ENCODE assay signal across 8 mouse cellular contexts in the genomic region with DNA sequence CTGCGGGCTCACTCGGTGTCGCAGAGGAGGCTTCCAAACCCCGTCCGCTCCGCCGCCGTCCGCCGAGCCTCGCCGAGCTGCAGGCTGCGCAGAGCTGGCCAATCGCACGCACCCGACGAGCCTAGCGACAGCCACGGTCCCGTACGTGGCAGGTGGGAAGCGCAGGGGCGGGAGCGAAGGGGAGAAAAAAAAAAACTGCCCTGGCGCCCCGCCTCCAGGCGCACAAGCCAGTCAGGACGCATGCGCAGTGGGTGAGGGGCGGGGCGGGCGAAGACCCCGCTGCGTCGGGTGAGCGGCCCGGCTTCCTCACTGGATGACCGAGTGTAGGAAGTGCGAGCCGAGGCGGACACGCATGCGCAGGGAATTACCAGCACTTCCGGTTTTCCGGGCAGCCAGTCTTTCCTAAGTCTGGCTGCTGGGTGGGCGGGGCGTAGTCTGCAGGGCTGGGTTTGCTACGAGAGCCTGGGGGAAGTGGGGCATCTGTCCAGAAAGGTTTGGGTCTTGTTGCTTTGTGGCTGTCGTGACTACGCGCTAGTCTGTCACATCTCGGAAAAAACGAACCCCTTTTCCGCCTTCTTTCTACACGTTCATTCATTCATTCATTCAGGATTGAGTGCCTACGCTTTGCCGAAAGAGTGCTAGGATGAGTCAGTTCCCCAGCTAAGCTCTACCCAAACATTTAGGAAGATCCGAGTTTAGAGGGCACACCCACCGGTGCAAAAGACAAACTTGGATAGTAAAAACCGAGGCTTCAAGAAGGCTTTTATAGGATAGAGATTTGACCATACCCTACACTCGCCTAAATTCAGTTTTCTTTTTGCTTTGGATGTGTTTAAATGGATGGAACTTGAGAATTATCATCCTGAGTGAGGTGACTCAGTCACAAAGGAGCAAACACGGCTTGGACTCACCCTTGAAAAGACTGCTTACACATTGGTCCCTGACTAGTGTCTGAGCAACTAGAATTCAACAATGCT. TPM values are rescaled to one million over a fixed set of nuclear protein-coding genes. Genes with fewer than 3 reads are reported as not detected.
DNase-seq lines count a peak whose midpoint lies in the region; ATAC-seq and TF ChIP-seq lines count a peak whose summit lies in the region.

TSS of gene Tfg (minus strand) at position 227 of the 977 bp plus-strand sequence.

- peak; percentile 98 for ATAC-seq in kidney, embryonic 14.5 days (ENCODE audit: low FRiP score, low TSS enrichment)
- peak; percentile 97 for ATAC-seq in limb, embryonic 15.5 days (ENCODE audit: insufficient number of reproducible peaks, low FRiP score, low TSS enrichment, low read depth)

- peak; percentile 99 for DNase-seq in A20 (ENCODE audit: low read depth, low spot score)
- DNase-seq in heart, adult 9 months (ENCODE audit: low spot score in 2 of 2), result peak; percentile 99
- peak; percentile 96 to 97 for DNase-seq in monocyte, adult 2 months (ENCODE audit: low read depth in 1 of 2, low spot score in 2 of 2)
- DNase-seq in spleen, postnatal 36 days (ENCODE audit: low spot score in 2 of 2), result peak; percentile 98

- peaks cover 2% of the 10 kb centered on the region; the same call in 1 of the 2 replicates for H3K36me3 ChIP-seq in kidney, embryonic 14.5 days (ENCODE audit: control insufficient read depth, insufficient read depth, low read length)
- H3K36me3 ChIP-seq in limb, embryonic 15.5 days, result 0 out of 2 replicates have a peak, but pooled peaks cover 1% of the 10 kb centered on the region

- TF ChIP-seq POLR2A in bone marrow macrophage, adult 2 months (IDR thresholded peaks at IDR 0.05; ENCODE audit: borderline replicate concordance, low read depth, low read length), result 0 out of 2 replicates have a peak, but pooled peaks have one; percentile 56
- TF ChIP-seq POLR2A in embryonic fibroblast, embryonic 13.5 days (IDR thresholded peaks at IDR 0.05; ENCODE audit: low read depth, low read length), result peak; percentile 93

- no peak for TF ChIP-seq CTCF in bone marrow macrophage, adult 2 months (IDR thresholded peaks at IDR 0.05; ENCODE audit: low read depth, low read length)
- no peak for TF ChIP-seq CTCF in embryonic fibroblast, embryonic 13.5 days (IDR thresholded peaks at IDR 0.05; ENCODE audit: borderline replicate concordance, insufficient read depth, low read length)

- under 1% methylated on average over 62 of the region's 62 CpGs for WGBS in kidney, embryonic 14.5 days
- WGBS in limb, embryonic 15.5 days, result under 1% methylated on average over 62 of the region's 62 CpGs

- H3K4me3 ChIP-seq in bone marrow macrophage, adult 2 months (ENCODE audit: insufficient read depth, low read length), result peak within 1 kb of the TSS; percentile 91
- H3K4me3 ChIP-seq in embryonic fibroblast, embryonic 13.5 days (ENCODE audit: insufficient read depth, low read length), result peak within 1 kb of the TSS; percentile 95
- H3K4me3 ChIP-seq in kidney, embryonic 14.5 days (ENCODE audit: low read length), result peak within 1 kb of the TSS; percentile 86
- peak within 1 kb of the TSS; percentile 76 for H3K4me3 ChIP-seq in limb, embryonic 15.5 days

- 0 out of 2 replicates have a peak, but pooled peaks cover 3% of the 10 kb centered on the region for H3K4me1 ChIP-seq in bone marrow macrophage, adult 2 months (ENCODE audit: control insufficient read depth, insufficient read depth, low read length)
- no peaks in the 10 kb centered on the region for H3K4me1 ChIP-seq in embryonic fibroblast, embryonic 13.5 days (ENCODE audit: control insufficient read depth, insufficient read depth, low read length)
- H3K4me1 ChIP-seq in kidney, embryonic 14.5 days (ENCODE audit: control insufficient read depth, insufficient read depth, low read length), result peaks cover 9% of the 10 kb centered on the region; the same call in 1 of the 2 replicates
- H3K4me1 ChIP-seq in limb, embryonic 15.5 days, result peaks cover 12% of the 10 kb centered on the region

- no peaks in the 10 kb centered on the region for H3K9me3 ChIP-seq in kidney, embryonic 14.5 days (ENCODE audit: control insufficient read depth, low read length)
- H3K9me3 ChIP-seq in limb, embryonic 15.5 days, result no peaks in the 10 kb centered on the region

- no peaks in the 10 kb centered on the region for H3K27me3 ChIP-seq in kidney, embryonic 14.5 days (ENCODE audit: control insufficient read depth, insufficient read depth, low read length)
- H3K27me3 ChIP-seq in limb, embryonic 15.5 days, result no peaks in the 10 kb centered on the region

- H3K9ac ChIP-seq in kidney, embryonic 14.5 days (ENCODE audit: low read depth, low read length), result peak within 1 kb of the TSS; percentile 93
- H3K9ac ChIP-seq in limb, embryonic 15.5 days, result peak within 1 kb of the TSS; percentile 90

- H3K27ac ChIP-seq in bone marrow macrophage, adult 2 months (ENCODE audit: insufficient read depth, low read depth, low read length), result peak within 1 kb of the TSS; percentile 81
- H3K27ac ChIP-seq in embryonic fibroblast, embryonic 13.5 days (ENCODE audit: insufficient read depth, low read length), result peak within 1 kb of the TSS; percentile 87
- H3K27ac ChIP-seq in kidney, embryonic 14.5 days (ENCODE audit: low read depth, low read length), result peak within 1 kb of the TSS; percentile 97
- peak within 1 kb of the TSS; percentile 99 for H3K27ac ChIP-seq in limb, embryonic 15.5 days

- H3K4me2 ChIP-seq in kidney, embryonic 14.5 days (replicated peaks; ENCODE audit: low read depth, low read length), result peak within 1 kb of the TSS; percentile 72
- H3K4me2 ChIP-seq in limb, embryonic 15.5 days, result peak within 1 kb of the TSS; percentile 47

RNA-seq across cellular contexts. Expression of gene Tfg, which starts in this region (rescaled TPM):
- 77.8 and 79.5 TPM in 2 replicates for polyA plus RNA-seq in bone marrow macrophage, adult 2 months (2012; ENCODE audit: insufficient read depth, insufficient read length, missing spikeins)
- 217 and 253 TPM in 2 replicates for polyA plus RNA-seq in embryonic fibroblast, embryonic 13.5 days (2011; ENCODE audit: insufficient read length, low read depth, missing spikeins)
- polyA plus RNA-seq in kidney, embryonic 14.5 days (2014; fragmentation: Nextera tagmentation; extraction: Ambion mirVana), result 160 and 166 TPM in 2 replicates
- polyA plus RNA-seq in limb, embryonic 15.5 days (2015; fragmentation: Nextera tagmentation; extraction: Ambion mirVana), result 156 and 168 TPM in 2 replicates

Comparison
In these comparisons a context has a peak if more than half of its experiments do, and no peak if none do; other contexts are left out.
1. Peak in every context shown above with its lines: DNase-seq, ATAC-seq, H3K4me3 ChIP-seq and H3K27ac ChIP-seq.